Mouse (Mus musculus): ENCODE measurements at regions not wholly inside any gene's neighbourhood (a gene's known extent, or its start where the extent isn't known, plus 50 kb on each side); places are given as distances from the start of the nearest gene placed in this dataset.

DNA sequence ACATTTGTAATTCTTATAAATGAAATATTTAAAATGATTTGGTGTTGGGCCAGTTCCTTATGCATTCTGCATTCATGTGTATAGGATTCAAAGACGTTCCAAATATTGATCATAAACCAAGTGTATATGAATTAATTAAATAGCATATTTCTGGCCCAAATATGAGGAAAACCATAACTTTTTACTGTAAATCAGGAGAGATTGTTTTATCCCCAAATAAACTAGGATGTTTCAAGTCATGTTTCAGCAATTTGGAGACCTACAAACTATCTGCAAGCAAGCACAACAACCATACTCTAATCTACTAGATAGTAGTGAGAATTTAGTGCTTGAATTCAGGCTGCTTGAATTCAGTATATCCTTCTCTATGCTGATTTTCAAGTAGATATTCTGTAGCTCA, 231.3 kb downstream of the Mef2c start:
- no peak for TF ChIP-seq POLR2A (IDR thresholded peaks at IDR 0.05; ENCODE audit: low read depth, low read length)
- TF ChIP-seq CTCF (IDR thresholded peaks at IDR 0.05; ENCODE audit: extremely low read depth, insufficient read depth, insufficient read length, insufficient replicate concordance): no peak
